Mouse (Mus musculus): Measurements from ENCODE around the gene Map3k5.

DNA sequence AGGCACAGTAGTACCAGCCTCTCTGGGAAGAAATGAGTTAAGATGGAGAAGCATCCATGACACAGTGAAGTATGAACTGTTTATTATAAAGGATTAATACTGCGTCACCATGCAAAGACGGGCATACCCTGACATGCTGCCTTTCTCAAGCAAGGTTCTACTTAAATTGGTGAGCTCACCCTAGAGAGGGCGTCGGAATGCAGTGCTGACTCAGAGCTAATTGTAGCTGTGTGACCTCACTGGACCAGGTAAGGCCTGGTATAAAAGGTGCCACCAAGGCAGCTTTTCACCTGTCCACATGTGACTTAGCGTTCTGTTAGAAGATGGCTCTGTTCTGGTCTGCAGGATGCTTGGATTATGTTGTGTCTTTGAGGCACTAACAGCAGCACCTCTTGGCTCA is 225.0 kb downstream of the Map3k5 start:
- no peak for TF ChIP-seq POLR2A (IDR thresholded peaks at IDR 0.05; ENCODE audit: insufficient read depth, low read depth, low read length)
- TF ChIP-seq CTCF (IDR thresholded peaks at IDR 0.05; ENCODE audit: insufficient read depth, low read depth, low read length): no peak

Measured in olfactory bulb, adult 2 months (tissue).